Mouse (Mus musculus) WW6 (cell line): ENCODE measurements around the gene Ces1e.

Experiments
- DNase-seq: peaks from one replicate; pipeline ENCODE4 v3.0.0-alpha.2; 2013; ENCODE audit warnings: low read depth, low spot score

The Ces1e gene

GRCm38 (mm10) chr8:93176593-93176992 lies 52.8 kb downstream of the Ces1e start:
- DNase-seq: no peak

GRCm38 (mm10) chr8:93174554-93174953 lies 54.9 kb downstream of the Ces1e start:
- no peak for DNase-seq

- DNase-seq: no peak
Observed at GRCm38 (mm10) chr8:93171846-93172590, 57.4 kb downstream of the Ces1e start.

GRCm38 (mm10) chr8:93163363-93163762 lies 66.1 kb downstream of the Ces1e start:
- no peak for DNase-seq

- DNase-seq: no peak
Observed at GRCm38 (mm10) chr8:93151401-93151800, 78.0 kb downstream of the Ces1e start.
